Mouse (Mus musculus): ENCODE results near the gene Tln1. TPM values are rescaled to one million over a fixed set of nuclear protein-coding genes. Genes with fewer than 3 reads are reported as not detected.

The Tln1 gene
- polyA plus RNA-seq, 1 experiment, result 621 TPM

GRCm38 (mm10) chr4:43573561-43573960 is 11.1 kb upstream of the Tln1 start:
- no peaks in the 10 kb centered on the region; the same call in 1 of the 2 replicates for H3K4me1 ChIP-seq (ENCODE audit: control insufficient read depth, insufficient read depth, low read length)

GRCm38 (mm10) chr4:43571395-43572045 is 9.0 kb upstream of the Tln1 start:
- H3K4me1 ChIP-seq (ENCODE audit: control insufficient read depth, insufficient read depth, low read length), result no peaks in the 10 kb centered on the region; the same call in 1 of the 2 replicates
- WGBS, result 54% methylated on average over 6 of the region's 6 CpGs
- TF ChIP-seq POLR2A (IDR thresholded peaks at IDR 0.05; ENCODE audit: borderline replicate concordance, control insufficient read depth, low read depth, low read length) (no peak), CTCF (IDR thresholded peaks at IDR 0.05; ENCODE audit: control insufficient read depth, insufficient read depth, low read length) (0 out of 2 replicates have a peak, but pooled peaks have one; percentile 2)
- no peak overlapping the region for H3K4me3 ChIP-seq (replicated peaks; ENCODE audit: control insufficient read depth, low read depth, low read length)
- no peak overlapping the region for H3K27ac ChIP-seq (ENCODE audit: control insufficient read depth, insufficient read depth, low read depth, low read length, poor library complexity)

More at GRCm38 (mm10) chr4:43573561-43573960, 11.1 kb upstream of the Tln1 start:
- TF ChIP-seq POLR2A (IDR thresholded peaks at IDR 0.05; ENCODE audit: borderline replicate concordance, control insufficient read depth, low read depth, low read length) (no peak), CTCF (IDR thresholded peaks at IDR 0.05; ENCODE audit: control insufficient read depth, insufficient read depth, low read length) (no peak)
- 88% methylated on average over 4 of the region's 4 CpGs for WGBS
- Histone ChIP-seq H3K27ac (ENCODE audit: control insufficient read depth, insufficient read depth, low read depth, low read length, poor library complexity) (no peak overlapping the region), H3K4me3 (replicated peaks; ENCODE audit: control insufficient read depth, low read depth, low read length) (no peak overlapping the region)

DNA sequence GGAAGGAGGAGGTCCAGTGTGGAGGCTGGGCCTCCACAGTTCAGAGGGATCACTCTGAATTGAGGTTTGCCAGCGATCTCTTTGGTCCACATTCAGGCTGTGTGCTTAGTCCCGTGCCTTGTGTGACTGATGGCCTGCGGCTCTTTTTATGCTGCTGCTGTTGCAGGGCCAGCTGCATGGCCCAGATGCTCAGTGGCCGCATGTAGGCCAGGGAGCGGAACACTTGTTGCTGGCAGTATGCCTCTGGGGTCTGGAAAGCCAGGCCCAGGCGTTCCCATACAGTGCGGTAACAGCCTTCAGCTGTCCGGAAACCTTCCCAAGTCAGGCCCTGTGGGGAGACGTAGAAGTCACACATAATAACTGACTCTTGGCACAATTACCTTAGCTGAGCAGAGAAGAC is 4.6 kb upstream of the Tln1 start:
- no peak overlapping the region for H3K27ac ChIP-seq (ENCODE audit: control insufficient read depth, insufficient read depth, low read depth, low read length, poor library complexity)
- no peak overlapping the region for H3K4me3 ChIP-seq (replicated peaks; ENCODE audit: control insufficient read depth, low read depth, low read length)
- H3K4me1 ChIP-seq (ENCODE audit: control insufficient read depth, insufficient read depth, low read length), result peaks cover 1% of the 10 kb centered on the region; the same call in 1 of the 2 replicates
- 96% methylated on average over 9 of the region's 9 CpGs for WGBS
- TF ChIP-seq CTCF (IDR thresholded peaks at IDR 0.05; ENCODE audit: control insufficient read depth, insufficient read depth, low read length), result no peak
- TF ChIP-seq POLR2A (IDR thresholded peaks at IDR 0.05; ENCODE audit: borderline replicate concordance, control insufficient read depth, low read depth, low read length), result no peak

- peaks cover 4% of the 10 kb centered on the region for H3K4me1 ChIP-seq (ENCODE audit: control insufficient read depth, insufficient read depth, low read length)
- H3K27ac ChIP-seq (ENCODE audit: control insufficient read depth, insufficient read depth, low read depth, low read length, poor library complexity), result no peak overlapping the region
- H3K4me3 ChIP-seq (replicated peaks; ENCODE audit: control insufficient read depth, low read depth, low read length), result no peak overlapping the region
- TF ChIP-seq CTCF (IDR thresholded peaks at IDR 0.05; ENCODE audit: control insufficient read depth, insufficient read depth, low read length) (no peak), POLR2A (IDR thresholded peaks at IDR 0.05; ENCODE audit: borderline replicate concordance, control insufficient read depth, low read depth, low read length) (no peak)
- 55% methylated on average over 2 of the region's 2 CpGs for WGBS
These were observed 1.7 kb upstream of the Tln1 start for GRCm38 (mm10) chr4:43564231-43564630.

GRCm38 (mm10) chr4:43563601-43563875 is 1.0 kb upstream of the Tln1 start:
- 56% methylated on average over 4 of the region's 4 CpGs for whole genome bisulfite sequencing
- Histone ChIP-seq H3K27ac (ENCODE audit: control insufficient read depth, insufficient read depth, low read depth, low read length, poor library complexity) (no peak overlapping the region), H3K4me3 (replicated peaks; ENCODE audit: control insufficient read depth, low read depth, low read length) (peak overlapping the region; percentile 97), H3K4me1 (ENCODE audit: control insufficient read depth, insufficient read depth, low read length) (peaks cover 8% of the 10 kb centered on the region)
- no peak for TF ChIP-seq POLR2A (IDR thresholded peaks at IDR 0.05; ENCODE audit: borderline replicate concordance, control insufficient read depth, low read depth, low read length)
- no peak for TF ChIP-seq CTCF (IDR thresholded peaks at IDR 0.05; ENCODE audit: control insufficient read depth, insufficient read depth, low read length)

GRCm38 (mm10) chr4:43562769-43563600 is 494 bp upstream of the Tln1 start:
- 1% methylated on average over 22 of the region's 22 CpGs for WGBS
- peak overlapping the region; percentile 99 for H3K27ac ChIP-seq (ENCODE audit: control insufficient read depth, insufficient read depth, low read depth, low read length, poor library complexity)
- TF ChIP-seq POLR2A (IDR thresholded peaks at IDR 0.05; ENCODE audit: borderline replicate concordance, control insufficient read depth, low read depth, low read length) (no peak), CTCF (IDR thresholded peaks at IDR 0.05; ENCODE audit: control insufficient read depth, insufficient read depth, low read length) (no peak)
- H3K4me3 ChIP-seq (replicated peaks; ENCODE audit: control insufficient read depth, low read depth, low read length), result peak overlapping the region; percentile 97
- peaks cover 12% of the 10 kb centered on the region for H3K4me1 ChIP-seq (ENCODE audit: control insufficient read depth, insufficient read depth, low read length)

DNA sequence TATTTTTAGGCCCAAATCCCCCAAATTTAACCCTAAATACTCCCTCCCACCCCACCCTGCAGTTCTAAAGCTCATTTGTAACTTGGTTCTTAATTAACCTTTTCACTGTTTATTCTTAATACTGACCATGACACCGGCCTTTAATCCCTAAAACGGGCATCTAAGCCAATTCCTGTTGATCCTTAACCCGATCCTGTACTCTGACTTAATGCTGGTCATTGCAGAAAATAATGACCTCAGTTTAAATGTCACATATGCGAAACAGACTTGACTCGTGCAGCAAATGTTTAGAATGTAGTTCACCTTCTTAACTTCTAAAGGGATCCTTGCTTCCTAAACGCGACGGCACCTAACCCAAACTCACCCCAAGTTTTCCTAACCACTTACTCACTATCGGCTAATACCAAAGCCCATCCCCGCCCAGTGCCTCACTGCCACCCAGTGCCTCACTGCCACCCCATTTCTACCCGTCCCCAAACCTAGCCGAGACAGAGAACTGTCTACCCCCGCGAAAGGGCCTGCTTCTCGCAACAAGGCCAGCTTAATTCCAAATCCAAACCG is 975 bp downstream of the Tln1 start:
- H3K4me3 ChIP-seq (replicated peaks; ENCODE audit: control insufficient read depth, low read depth, low read length), result peak overlapping the region; percentile 97
- peak overlapping the region; percentile 99 for H3K27ac ChIP-seq (ENCODE audit: control insufficient read depth, insufficient read depth, low read depth, low read length, poor library complexity)
- TF ChIP-seq CTCF (IDR thresholded peaks at IDR 0.05; ENCODE audit: control insufficient read depth, insufficient read depth, low read length), result no peak
- no peak for TF ChIP-seq POLR2A (IDR thresholded peaks at IDR 0.05; ENCODE audit: borderline replicate concordance, control insufficient read depth, low read depth, low read length)
- under 1% methylated on average over 16 of the region's 16 CpGs for WGBS
- peaks cover 13% of the 10 kb centered on the region for H3K4me1 ChIP-seq (ENCODE audit: control insufficient read depth, insufficient read depth, low read length)

DNA sequence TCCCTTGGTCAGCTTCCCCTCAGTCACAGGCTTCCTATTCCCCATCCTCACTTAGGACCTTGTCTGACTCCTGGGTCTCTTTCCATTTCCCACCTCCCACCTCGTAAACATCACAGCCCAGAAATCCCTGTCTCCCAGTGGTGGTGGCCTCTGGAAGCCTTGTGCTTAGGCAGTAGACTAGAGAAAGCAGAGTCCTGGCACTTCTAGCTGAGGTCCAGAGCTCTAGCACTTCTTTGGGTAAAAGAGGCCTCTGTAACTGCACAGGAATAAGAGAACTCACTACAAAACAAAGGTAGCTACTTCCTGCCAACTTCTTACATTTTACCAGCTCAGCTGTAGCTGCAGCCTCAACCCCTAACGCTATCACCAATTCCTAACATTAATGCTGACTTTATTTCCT is 1.5 kb downstream of the Tln1 start:
- 1% methylated on average over 2 of the region's 2 CpGs for WGBS
- Histone ChIP-seq H3K27ac (ENCODE audit: control insufficient read depth, insufficient read depth, low read depth, low read length, poor library complexity) (peak overlapping the region; percentile 81), H3K4me1 (ENCODE audit: control insufficient read depth, insufficient read depth, low read length) (peaks cover 13% of the 10 kb centered on the region), H3K4me3 (replicated peaks; ENCODE audit: control insufficient read depth, low read depth, low read length) (peak overlapping the region; percentile 72)
- no peak for TF ChIP-seq CTCF (IDR thresholded peaks at IDR 0.05; ENCODE audit: control insufficient read depth, insufficient read depth, low read length)
